Mouse (Mus musculus) heart, embryonic 12.5 days (tissue): ENCODE results near the gene Mapkap1. TPM values are rescaled to one million over a fixed set of nuclear protein-coding genes. Genes with fewer than 3 reads are reported as not detected.

ENCODE experiments used
- ATAC-seq: fragments of 200-750 bp; cut with Nextera tagmentation; 2 replicates; pipeline ENCODE4 v1.8.0; 2017; ENCODE audit warnings: moderate TSS enrichment, moderate library complexity; ENCODE audit not compliant: insufficient number of reproducible peaks, low FRiP score
- H3K27ac ChIP-seq: fragments of 300-500 bp; sonication (generic); 2 replicates; pipeline ENCODE4 v1.5.1; 2016; ENCODE audit warnings: mild to moderate bottlenecking, moderate library complexity; ENCODE audit not compliant: poor library complexity, severe bottlenecking
- H3K27me3 ChIP-seq: fragments of 300-500 bp; sonication (generic); replicated peaks from 2 replicates; pipeline ENCODE4 v1.6.1; 2016; ENCODE audit warnings: mild to moderate bottlenecking, moderate library complexity
- H3K36me3 ChIP-seq: fragments of 300-500 bp; sonication (generic); 2 replicates; pipeline ENCODE4 v1.6.1; 2016; ENCODE audit warnings: mild to moderate bottlenecking, moderate library complexity
- H3K4me1 ChIP-seq: fragments of 300-500 bp; sonication (generic); replicated peaks from 2 replicates; pipeline ENCODE4 v1.6.1; 2016; ENCODE audit warnings: mild to moderate bottlenecking
- H3K4me2 ChIP-seq: fragments of 300-500 bp; sonication (generic); 2 replicates; pipeline ENCODE4 v1.6.1; 2016; ENCODE audit warnings: mild to moderate bottlenecking, moderate library complexity
- H3K4me3 ChIP-seq: fragments of 300-500 bp; sonication (generic); 2 replicates; pipeline ENCODE4 v1.5.1; 2016; ENCODE audit warnings: mild to moderate bottlenecking
- H3K9ac ChIP-seq: fragments of 300-500 bp; sonication (generic); 2 replicates; pipeline ENCODE4 v1.6.1; 2016; ENCODE audit warnings: mild to moderate bottlenecking, moderate library complexity
- H3K9me3 ChIP-seq: fragments of 300-500 bp; sonication (generic); replicated peaks from 2 replicates; pipeline ENCODE4 v1.6.1; 2016; ENCODE audit warnings: mild to moderate bottlenecking, moderate library complexity
- WGBS: fragments of 180-500 bp; shearing (Covaris S2); methylation state at CpG from one replicate; pipeline ENCODE4 v1.1.7; 2016; 5-methylcytosine and 5-hydroxymethylcytosine counted together
- polyA plus RNA-seq: library from polyadenylated mRNA; unstranded; fragments of >200 nt; fragmentation: Nextera tagmentation; extraction: Ambion mirVana; gene quantifications from 2 replicates; pipeline ENCODE4 v1.2.1, GENCODE M21; 2016

Gene Mapkap1
- polyA plus RNA-seq, 1 experiment from 2014 or later, result 63.4 TPM

- Histone ChIP-seq H3K4me1 (peaks cover 32% of the 10 kb centered on the region), H3K27ac (peak overlapping the region; percentile 88), H3K27me3 (0 out of 2 replicates have a peak, but pooled peaks cover 4% of the 10 kb centered on the region), H3K4me3 (peak overlapping the region; percentile 17), H3K36me3 (no peaks in the 10 kb centered on the region), H3K9ac (0 out of 2 replicates have a peak overlapping the region, but pooled peaks have one; percentile 13), H3K4me2 (peak overlapping the region; percentile 54), H3K9me3 (no peaks in the 10 kb centered on the region)
- WGBS, result 36% methylated on average over 17 of the region's 17 CpGs
- no peak for ATAC-seq
Measured at GRCm38 (mm10) chr2:34668440-34669191, 262.0 kb downstream of the Mapkap1 start.

GRCm38 (mm10) chr2:34669203-34669746, 262.7 kb downstream of the Mapkap1 start:
- peak overlapping the region; percentile 88 for H3K27ac ChIP-seq
- H3K27me3 ChIP-seq, result 0 out of 2 replicates have a peak, but pooled peaks cover 4% of the 10 kb centered on the region
- 0 out of 2 replicates have a peak overlapping the region, but pooled peaks have one; percentile 13 for H3K9ac ChIP-seq
- ATAC-seq, result no peak
- no peak overlapping the region for H3K4me3 ChIP-seq
- peak overlapping the region; percentile 54 for H3K4me2 ChIP-seq
- WGBS, result 24% methylated on average over 8 of the region's 8 CpGs
- H3K4me1 ChIP-seq, result peaks cover 32% of the 10 kb centered on the region
- no peaks in the 10 kb centered on the region for H3K9me3 ChIP-seq
- H3K36me3 ChIP-seq, result no peaks in the 10 kb centered on the region

GRCm38 (mm10) chr2:34670470-34670869, 263.9 kb downstream of the Mapkap1 start:
- H3K4me3 ChIP-seq, result no peak overlapping the region
- no peak for ATAC-seq
- no peak overlapping the region for H3K4me2 ChIP-seq
- H3K27me3 ChIP-seq, result 0 out of 2 replicates have a peak, but pooled peaks cover 4% of the 10 kb centered on the region
- peaks cover 7% of the 10 kb centered on the region for H3K36me3 ChIP-seq
- H3K27ac ChIP-seq, result no peak overlapping the region
- 74% methylated on average over 6 of the region's 6 CpGs for WGBS
- peaks cover 32% of the 10 kb centered on the region for H3K4me1 ChIP-seq
- no peaks in the 10 kb centered on the region for H3K9me3 ChIP-seq
- no peak overlapping the region for H3K9ac ChIP-seq

- Histone ChIP-seq H3K27ac (peak overlapping the region; percentile 52; the same call in 1 of the 2 replicates), H3K4me1 (peaks cover 32% of the 10 kb centered on the region), H3K9ac (peak overlapping the region; percentile 85), H3K4me3 (peak overlapping the region; percentile 60), H3K27me3 (0 out of 2 replicates have a peak, but pooled peaks cover 4% of the 10 kb centered on the region), H3K4me2 (peak overlapping the region; percentile 92), H3K9me3 (no peaks in the 10 kb centered on the region), H3K36me3 (peaks cover 16% of the 10 kb centered on the region)
- 18% methylated on average over 31 of the region's 31 CpGs for WGBS
- peak; percentile 56 for ATAC-seq
Measured at GRCm38 (mm10) chr2:34671385-34672026, 264.9 kb downstream of the Mapkap1 start.

GRCm38 (mm10) chr2:34673846-34674245, 267.3 kb downstream of the Mapkap1 start:
- Histone ChIP-seq H3K27ac (no peak overlapping the region), H3K9ac (no peak overlapping the region), H3K9me3 (no peaks in the 10 kb centered on the region), H3K27me3 (0 out of 2 replicates have a peak, but pooled peaks cover 1% of the 10 kb centered on the region), H3K36me3 (peaks cover 39% of the 10 kb centered on the region), H3K4me3 (no peak overlapping the region), H3K4me1 (peaks cover 24% of the 10 kb centered on the region), H3K4me2 (no peak overlapping the region)
- ATAC-seq, result no peak
- 86% methylated on average over 11 of the region's 11 CpGs for WGBS

Other genes starting within 250 kb of the Mapkap1 start
- 30.4 and 33.1 TPM in 2 replicates for gene Pbx3, start 33.6 kb upstream of the Mapkap1 start, polyA plus RNA-seq